Mouse (Mus musculus): ENCODE results near the gene Morc2a. TPM values are rescaled to one million over a fixed set of nuclear protein-coding genes. Genes with fewer than 3 reads are reported as not detected.
"Not testable (repeated sequence)": the region's sequence is repeated elsewhere in the genome, so short reads cannot be mapped to it uniquely, and the experiment has no call there.

The Morc2a gene
- total RNA-seq (2021) = 10 to 100 TPM; 41.8 to 44.0 TPM
- long read RNA-seq, experiment 1, full-length matches to known transcripts = 8 of 19 reads
- long read RNA-seq, experiment 1, partial matches to known transcripts = 7 of 19 reads
- long read RNA-seq, experiment 1, other reads (novel, unspliced or antisense) = 4 of 19 reads
- long read RNA-seq, experiment 2, full-length matches to known transcripts = 2 of 13 reads
- long read RNA-seq, experiment 2, partial matches to known transcripts = 7 of 13 reads
- long read RNA-seq, experiment 2, other reads (novel, unspliced or antisense) = 4 of 13 reads

DNA sequence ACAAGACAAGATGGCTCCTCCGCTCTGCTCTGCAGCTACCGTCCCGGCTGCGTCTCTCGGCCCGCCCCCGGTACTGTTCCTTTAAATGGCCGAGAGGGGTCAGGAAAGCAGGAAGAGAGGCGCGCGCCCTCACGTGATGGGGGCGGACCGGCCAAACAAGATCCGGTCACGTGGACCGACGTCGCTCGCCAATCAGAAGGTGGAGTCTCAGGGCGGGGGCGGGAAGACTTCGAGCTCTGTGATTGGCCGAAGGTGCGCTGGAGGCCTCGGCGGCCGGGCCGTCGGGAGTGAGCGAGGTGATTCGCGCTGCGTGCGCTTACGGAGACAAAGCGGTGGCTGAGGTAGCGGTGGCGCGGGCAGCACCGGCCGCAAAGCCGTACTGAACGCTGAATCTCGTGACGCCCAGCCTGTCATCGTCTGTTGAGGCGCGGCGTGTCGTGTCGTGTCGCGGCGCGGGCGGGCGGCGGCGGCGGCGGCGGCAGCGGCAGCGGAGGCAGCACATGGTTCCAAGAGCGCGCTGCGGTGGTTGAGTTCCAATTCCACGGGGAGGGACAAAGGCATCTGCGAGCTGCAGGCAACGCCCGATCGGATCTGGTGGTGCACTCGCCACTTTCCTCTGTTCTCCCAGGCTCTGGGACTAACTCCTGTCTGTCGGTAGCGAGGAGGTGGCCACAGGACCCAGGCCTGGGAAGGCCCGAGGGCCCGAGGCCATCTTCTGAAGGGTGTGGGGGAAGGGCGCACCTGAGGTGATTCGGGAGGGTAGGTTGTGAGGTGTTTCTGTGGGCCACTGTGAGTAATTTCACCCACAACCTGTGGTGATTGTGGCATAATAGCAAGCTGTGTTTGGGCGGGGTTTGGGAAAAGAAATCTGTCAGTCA is at the start of gene Morc2a:
Gene Morc2a, plus strand, starts transcription at position 228 of the 878 bp plus-strand sequence.
- peak; percentile 95 to 97 for DNase-seq (ENCODE audit: low spot score in 2 of 2)

DNA sequence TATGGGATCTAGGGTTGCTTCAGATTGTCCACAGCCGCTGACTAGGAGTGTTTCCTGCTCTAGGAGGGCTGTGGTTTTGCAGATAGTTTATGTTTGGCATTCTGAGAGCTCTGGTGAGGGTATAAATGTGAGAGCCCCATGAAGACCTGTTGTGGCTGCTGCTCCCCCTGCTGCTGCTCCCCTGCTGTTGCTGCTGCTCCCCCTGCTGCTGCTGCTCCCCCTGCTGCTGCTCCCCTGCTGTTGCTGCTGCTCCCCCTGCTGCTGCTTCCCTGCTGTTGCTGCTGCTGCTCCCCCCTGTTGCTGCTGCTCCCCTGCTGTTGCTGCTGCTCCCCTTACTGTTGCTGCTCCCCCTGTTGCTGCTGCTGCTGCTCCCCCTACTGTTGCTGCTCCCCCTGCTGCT is 47.0 kb upstream of the Morc2a start:
- DNase-seq (ENCODE audit: low spot score in 2 of 2) = not testable (repeated sequence)

DNA sequence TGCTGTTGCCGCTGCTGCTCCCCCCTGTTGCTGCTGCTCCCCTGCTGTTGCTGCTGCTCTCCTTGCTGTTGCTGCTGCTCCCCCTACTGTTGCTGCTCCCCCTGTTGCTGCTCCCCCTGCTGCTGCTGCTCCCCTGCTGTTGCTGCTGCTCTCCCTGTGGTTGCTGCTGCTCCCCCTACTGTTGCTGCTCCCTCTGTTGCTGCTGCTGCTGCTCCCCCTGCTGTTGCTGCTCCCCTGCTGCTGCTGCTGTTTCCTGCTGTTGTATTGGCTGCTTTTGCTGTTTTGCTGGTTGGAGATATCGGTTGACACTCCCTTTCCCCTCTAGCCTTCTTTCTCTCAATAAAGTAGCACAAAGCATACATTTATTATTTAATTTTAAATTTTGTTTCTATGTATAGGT is 46.3 kb upstream of the Morc2a start:
- DNase-seq (ENCODE audit: low spot score in 2 of 2) = not testable (repeated sequence)

DNA sequence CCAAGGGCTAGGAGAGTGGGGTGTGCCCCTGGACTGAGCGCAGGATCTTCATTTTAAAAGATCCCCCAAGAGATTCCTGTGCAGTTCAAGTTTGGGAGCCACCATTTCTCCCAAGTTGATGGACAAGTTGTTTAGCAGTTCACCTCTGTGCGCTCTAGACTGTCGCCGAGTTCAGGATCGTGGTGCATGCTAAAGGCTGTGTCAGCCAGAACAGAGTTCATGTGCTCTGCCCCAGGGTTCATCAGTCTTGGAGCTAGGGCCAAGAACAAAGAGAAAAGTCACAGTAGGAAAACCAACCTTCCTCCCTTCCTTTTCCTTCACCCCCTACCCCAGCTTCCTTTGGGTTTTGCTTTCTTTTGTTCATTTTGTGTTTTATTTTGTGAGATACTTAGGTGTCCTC is 42.5 kb upstream of the Morc2a start:
- no peak for DNase-seq (ENCODE audit: low spot score in 2 of 2)

DNA sequence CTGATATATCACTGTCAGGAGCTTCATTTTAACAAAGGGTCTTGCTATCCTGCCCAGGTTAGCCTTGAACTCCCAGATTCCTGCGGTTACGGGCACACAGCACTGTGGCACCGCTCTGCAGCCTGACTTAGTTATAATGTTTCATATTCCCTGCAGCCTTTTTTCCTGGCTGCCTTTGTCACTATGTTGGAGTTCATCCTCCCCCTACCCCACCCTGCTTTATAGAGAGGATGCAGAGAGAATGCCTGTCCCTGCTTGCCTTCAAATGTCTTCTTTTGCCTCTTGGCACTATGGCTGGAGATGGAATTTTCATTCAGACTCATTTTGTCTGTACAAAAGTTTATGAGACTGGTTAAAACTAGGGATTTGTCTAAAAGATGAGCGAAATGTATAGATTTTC is 33.4 kb upstream of the Morc2a start:
- no peak for DNase-seq (ENCODE audit: low spot score in 2 of 2)

DNA sequence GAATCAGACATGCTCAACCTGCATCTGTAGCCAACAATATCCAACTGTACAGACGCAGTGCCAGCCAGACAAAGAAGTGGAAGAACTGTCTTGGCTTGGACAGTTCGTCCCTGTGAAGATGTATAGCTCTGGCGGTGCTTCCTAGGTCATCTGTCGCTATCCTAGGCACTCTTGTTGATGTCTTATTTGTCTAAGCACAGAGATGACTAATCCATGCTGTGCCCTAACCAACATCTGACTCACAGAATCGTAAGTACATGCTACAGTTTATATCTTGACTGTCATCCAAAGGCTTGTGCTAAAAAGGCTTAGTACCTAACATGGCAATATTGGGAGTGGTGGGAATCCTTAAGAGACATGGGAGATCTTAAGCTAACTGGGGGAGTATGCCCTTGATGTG is 26.2 kb upstream of the Morc2a start:
- no peak for DNase-seq (ENCODE audit: low spot score in 2 of 2)

DNA sequence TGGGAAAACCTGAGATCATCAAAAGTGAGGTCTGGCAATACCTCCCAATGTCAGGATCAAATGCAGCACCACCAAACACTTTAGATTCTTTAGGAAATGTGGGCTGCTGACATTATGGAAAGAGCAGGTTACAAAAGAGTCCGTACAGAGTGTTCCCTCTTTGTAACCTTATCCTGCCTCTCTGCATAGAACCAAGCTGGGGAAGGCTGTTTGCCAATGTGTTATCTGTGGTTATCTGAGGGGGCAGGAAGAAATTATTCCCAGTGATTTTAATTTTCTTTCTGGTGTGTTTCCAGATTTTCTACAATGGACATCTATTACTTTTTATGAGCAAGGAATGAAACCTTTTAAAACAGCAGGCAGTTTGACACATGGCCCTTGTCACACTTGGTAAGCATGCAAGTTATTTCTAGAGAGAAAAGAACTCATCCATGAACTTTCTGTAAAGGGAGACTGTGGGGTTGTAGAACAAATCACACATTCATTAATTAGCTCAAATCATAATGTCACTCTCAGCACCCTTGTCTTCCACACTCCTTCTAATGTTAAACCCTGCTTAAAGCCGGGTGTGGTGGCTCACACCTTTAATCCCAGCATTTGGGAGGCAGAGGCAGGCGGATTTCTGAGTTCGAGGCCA is 24.5 kb upstream of the Morc2a start:
- no peak for DNase-seq (ENCODE audit: low spot score in 2 of 2)

DNA sequence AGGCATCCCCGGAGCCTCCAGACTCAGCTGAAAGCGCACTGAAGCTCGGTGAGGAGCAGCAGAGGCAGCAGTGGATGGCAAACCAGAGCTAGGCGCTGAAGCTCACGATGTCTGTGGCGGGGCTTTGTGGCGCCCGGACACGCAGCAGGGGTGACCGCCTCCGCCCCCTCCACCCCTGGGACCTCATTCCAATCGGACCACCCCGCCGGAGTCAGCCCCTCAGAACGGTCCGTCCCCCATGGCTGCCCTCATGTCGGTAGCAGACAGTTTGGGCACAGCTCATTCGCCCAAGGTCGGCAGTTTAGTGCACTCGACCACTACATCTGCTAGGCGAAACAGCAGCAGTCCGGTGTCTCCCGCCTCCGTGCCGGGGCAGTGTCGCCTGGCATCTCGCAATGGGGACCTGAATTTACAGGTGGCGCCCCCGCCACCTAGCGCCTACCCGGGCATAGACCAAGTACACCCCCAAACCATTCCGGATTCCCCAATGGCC is 19.9 kb upstream of the Morc2a start:
- peak in 1 of 2 experiments; percentile 6 for DNase-seq (ENCODE audit: low spot score in 2 of 2)

DNA sequence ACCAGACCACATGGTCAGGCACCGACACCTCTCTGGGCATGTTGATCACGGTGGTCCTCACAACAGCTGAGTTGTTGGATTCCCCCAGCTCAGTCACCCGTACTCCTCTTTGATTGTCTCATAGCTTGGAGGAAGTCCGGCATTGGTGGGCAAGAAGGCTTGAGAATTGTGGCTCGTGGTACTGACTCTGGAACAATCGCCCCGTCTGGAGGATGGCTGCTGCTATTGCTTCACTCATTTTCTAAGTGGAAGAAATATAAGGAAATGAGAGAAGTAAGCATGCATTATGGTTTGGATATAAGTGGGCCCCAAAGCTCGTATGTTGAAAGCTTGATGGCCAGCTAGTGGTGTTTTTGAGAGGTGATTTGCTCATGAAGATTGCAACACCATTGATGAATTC is 15.7 kb upstream of the Morc2a start:
- peak; percentile 7 to 25 for DNase-seq (ENCODE audit: low spot score in 2 of 2)

DNA sequence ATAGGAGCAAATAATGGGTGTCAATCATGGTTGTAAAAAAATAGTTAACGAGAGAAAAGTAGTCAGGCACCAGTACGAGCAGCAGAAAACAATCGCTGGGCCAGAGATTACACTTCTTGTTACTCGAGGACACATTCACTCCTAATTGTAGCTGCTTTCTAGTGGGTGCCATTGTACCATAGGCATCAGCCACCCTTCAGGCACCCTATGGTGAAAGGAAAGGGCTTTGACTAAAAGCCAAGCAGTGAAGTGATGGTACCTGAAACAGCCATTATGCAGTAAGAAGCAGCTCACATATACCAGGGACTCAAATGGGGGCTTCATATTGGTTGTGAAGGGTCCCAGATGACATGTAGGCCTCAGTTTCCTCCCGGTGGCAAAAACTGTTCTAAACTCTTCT is 1.3 kb upstream of the Morc2a start:
- DNase-seq (ENCODE audit: low spot score in 2 of 2) = no peak

DNA sequence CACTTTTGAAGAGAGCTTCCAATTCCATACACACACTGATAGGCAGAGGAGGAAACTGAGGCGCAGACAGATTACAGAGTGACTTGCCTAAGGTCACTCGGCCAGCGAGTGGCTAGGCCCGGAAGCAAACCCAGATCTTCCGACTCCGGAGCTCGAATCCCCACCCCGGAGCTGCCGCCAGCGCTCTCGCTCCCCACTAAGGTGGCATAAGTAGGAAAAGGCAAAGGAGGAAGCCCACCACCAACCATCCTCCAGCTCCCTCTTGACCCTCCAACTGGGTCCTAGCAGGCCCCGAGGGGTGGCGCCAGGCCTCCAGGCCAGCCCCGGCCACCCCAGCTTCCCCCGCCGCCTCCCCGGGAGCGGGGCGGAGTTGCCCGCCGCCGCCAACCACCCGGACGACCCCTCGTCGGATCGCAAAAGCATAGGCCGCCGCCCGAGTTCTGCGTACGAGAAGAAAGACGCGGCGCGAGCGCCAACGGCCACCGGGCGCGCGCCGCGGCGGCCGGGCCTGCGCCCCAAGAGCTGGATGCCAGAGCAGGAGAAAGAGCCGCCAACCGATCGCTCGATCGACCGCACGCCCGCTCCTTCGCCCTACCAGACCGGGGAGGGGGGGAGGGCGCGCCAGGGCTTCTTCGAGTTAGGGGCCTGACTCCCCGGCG is 557 bp upstream of the Morc2a start:
- no peak for DNase-seq (ENCODE audit: low spot score in 2 of 2)

DNA sequence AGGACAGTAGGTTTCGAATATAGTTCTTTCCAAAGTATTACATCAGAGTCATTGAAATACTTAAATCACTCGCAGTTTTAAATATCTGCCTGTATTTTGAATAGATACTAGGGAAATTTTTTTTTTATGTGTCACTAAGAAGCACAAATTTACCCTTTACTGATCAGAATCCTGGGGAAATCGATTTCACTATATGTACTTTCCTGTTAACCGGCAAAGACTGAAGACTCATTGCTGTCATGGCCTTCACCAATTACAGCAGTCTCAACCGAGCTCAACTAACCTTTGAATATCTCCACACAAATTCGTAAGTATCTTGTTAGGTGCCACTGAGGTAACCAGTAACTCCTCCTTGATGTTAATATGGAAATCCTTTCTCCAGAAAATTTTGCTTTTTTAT is 1.1 kb downstream of the Morc2a start:
- DNase-seq (ENCODE audit: low spot score in 2 of 2) = no peak

DNA sequence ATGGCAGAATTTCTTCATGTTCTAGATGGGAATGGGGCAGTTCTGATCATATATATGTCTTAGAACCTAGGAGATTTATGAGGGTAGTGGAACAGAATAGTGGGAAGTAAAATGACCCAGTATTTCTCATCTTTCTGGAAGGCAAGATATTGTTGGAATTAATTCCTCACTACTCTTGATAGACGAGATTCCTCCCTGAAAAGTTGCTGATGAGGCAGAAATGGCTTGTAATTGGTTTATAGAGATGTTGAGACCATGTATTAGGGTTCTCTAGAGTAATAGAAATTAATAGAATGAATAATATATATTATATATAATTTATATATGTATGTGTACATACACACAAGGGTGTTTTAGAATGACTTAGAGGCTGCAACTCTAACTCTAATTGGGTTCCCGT is 13.0 kb downstream of the Morc2a start:
- DNase-seq (ENCODE audit: low spot score in 2 of 2) = no peak

DNA sequence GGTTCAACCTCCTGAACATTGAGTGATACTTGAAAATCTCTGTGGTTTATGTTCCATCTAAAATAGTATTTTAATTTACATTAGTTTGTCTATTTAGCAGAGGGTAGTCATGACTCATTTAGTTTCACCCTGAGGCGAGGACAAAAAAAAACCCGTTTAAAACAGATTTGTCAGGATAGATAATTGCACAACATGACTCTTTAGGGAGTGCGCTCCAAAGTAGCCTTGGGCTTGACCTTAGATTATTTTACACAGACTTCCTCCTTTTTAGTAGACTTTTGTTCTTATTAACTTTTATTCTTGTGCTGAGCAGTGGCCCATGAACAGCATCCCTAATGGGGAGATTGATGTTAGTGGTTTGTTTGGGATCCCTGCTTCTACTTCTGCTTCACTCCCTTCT is 18.5 kb downstream of the Morc2a start:
- DNase-seq (ENCODE audit: low spot score in 2 of 2) = no peak

DNA sequence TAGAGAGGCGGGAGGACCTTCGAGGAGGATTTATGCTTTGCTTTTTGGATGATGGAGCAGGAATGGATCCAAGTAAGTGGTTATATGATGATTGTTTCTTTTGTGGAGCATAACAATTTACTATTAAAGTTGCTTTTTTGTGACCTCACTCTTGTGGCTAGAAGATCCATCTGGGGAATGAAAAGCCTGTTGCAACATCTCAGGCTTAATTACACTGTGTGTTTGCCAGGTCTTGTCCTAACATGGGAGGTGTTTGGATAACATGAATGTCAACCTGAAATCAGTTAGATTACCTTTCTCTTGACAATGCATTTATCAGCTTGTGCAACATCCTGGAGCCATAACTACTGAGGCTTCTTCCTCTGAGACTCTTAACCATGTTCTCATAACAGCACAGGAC is 19.8 kb downstream of the Morc2a start:
- DNase-seq (ENCODE audit: low spot score in 2 of 2) = no peak

DNA sequence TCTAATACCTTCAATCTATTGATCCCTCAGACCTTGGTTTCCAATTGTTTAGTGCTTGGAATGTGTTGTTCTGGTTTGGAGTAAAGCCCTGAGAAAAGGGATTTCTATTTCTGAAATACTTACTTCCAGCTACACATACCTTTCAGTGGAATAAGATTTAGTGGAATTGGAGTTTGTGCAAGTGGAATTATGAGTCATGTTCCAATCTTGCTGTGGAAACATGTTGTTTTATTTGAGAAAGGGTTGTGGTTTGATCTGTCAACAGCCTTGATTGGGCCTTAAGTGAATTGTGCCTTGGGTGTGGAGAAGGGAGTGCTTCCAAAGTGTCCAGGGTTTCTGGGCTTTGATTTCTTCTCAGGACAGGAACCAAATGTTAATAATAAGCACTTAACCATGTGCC is 20.9 kb downstream of the Morc2a start:
- DNase-seq (ENCODE audit: low spot score in 2 of 2) = no peak

DNA sequence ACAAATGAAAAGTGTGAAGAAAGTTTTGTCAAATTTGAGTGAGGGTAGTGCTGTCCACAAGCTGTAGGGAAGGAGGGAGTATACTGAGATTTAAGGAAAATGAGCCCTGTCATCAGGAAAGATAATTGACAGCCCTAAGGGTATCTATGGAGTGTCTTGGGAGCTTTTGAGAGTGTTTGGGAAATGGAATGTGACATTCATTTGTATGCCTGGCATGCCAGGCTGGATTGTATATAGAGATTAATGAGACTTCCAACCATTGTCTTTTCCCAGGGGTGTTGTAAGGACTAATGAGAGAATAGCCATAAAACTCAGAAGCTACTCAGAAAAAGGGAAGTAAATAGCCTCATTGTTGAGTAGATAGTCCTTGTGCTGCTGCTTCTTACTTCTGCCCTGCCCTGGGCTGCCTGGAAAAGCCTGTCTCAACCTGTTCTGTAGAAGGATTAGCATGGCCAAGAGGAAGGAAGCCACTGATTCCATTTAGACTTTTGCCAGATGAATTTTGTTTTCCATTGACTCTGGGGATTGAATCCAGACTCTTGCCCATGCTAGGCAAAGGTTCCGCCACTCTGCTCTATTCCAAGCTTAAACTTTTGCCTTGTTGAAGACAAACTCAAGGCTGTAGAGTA is 22.1 kb downstream of the Morc2a start:
- no peak for DNase-seq (ENCODE audit: low spot score in 2 of 2)

DNA sequence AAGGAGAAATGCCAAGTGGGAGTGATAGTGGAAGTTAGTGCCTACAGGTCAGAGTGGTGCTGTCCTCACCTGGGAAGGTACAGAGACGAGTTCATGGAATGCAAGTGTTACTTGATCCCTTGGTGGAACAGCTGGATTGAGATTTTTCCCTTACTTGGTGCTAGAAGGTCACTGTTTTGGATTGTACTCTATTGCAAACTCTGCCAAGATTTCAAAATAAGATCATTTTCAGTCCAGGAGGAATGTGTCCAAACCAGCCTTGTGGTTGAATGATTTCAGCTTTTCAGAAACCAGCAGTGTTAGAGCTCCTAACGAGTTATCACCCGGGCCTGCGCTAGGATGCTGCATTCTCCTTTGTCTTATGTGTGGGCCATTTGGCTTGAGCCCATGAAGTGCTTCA is 25.6 kb downstream of the Morc2a start:
- no peak for DNase-seq (ENCODE audit: low spot score in 2 of 2)

DNA sequence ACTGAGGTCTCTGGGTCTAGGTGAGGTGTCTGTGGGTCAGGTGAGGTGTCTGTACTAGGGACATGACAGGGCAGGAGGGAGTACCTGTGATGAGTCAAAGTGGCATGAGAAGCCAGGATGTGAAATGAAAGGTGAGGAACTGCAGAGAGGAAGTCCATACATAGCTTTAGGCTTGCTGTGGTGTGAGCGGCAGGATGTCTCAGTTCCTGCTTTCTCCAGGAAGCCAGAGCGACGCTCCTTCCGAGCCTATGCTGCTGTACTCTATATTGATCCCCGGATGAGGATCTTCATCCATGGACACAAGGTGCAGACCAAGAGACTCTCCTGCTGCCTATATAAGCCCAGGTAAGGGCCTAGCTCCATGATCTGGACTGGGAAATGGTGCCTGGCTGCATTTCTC is 27.4 kb downstream of the Morc2a start:
- DNase-seq (ENCODE audit: low spot score in 2 of 2) = no peak

DNA sequence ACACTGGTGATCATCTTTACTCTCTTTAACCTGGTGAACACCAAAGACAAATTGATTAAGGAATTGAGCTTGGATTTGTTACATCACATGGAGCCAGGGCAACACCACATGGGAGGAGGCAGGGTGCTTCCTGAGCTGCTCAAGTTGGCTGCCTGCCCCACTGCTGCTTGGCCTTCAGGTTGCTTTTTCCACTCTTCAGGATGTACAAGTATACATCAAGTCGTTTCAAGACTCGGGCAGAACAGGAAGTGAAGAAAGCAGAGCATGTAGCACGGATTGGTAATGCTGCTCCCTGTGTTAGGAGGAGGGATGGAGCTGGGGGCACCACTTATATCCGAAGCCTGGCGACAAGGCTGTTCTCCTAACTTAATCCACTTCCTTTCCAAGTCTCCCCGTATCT is 28.2 kb downstream of the Morc2a start:
- DNase-seq (ENCODE audit: low spot score in 2 of 2) = no peak

DNA sequence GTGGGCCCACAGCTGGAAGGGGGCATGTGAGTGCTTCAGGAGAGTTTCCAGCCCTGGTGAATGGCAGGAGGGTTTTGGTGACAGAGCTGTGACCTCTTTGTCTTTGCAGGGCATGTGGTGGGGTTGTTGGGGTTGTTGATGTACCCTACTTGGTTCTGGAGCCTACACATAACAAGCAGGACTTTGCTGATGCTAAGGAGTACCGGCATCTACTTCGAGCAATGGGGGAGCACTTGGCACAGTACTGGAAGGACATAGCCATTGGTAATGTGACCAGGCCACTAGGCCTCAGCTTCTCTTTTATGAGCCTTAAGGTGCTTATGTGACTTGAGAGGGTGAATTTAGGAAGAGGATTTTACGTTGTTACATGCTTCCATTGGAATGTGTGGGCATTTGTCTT is 30.8 kb downstream of the Morc2a start:
- no peak for DNase-seq (ENCODE audit: low spot score in 2 of 2)

Data from layer of hippocampus, postnatal 14 days (tissue).